Mouse (Mus musculus) heart, adult 11 months (tissue): Measurements from ENCODE around the gene Nck1.

Experiments used
- DNase-seq: peaks from one replicate; pipeline ENCODE4 v3.0.0; 2022

Nck1 gene

DNA sequence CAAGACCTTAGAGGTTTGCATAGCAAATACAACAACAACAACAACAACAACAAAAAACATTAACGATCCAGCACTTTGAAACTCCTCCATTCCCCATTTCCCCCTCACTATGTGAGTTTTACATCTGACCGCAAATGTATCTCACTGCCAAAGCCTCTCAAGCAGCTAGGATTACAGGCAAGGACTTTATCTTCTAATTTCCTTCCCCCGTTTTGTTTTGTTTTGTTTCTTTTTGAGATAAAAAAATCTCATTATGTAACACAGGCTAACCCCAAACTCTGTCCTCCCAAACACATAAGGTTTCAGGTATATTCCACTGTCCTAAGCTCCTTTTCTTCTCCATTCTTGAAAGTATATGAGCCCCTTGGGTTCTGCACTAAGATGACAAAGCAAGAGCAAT is 11.2 kb downstream of the Nck1 start:
- no peak for DNase-seq

- DNase-seq: no peak
These were observed 13.0 kb downstream of the Nck1 start for GRCm38 (mm10) chr9:100532847-100533505.

GRCm38 (mm10) chr9:100531296-100531695 is 14.6 kb downstream of the Nck1 start:
- no peak for DNase-seq

DNA sequence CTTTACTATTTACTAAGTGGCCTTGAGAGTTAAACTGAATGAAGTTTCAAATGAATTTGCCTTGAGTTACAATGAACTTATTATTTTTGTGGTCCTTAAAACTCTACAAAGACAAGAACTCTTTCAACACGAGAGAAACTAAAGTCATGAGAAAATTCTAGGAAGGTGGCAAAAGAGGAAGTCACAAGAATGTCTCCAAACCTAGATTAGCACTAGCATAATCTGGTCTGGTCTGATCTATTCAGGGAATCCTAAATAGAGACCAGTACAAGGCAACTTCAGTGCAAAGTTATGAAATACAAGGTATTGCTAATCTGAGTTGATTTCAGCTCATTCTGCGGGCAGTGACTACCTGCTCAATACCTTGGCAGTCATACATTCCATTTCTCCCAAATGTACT is 20.7 kb downstream of the Nck1 start:
- no peak for DNase-seq

- DNase-seq: no peak
These were observed 23.9 kb downstream of the Nck1 start for GRCm38 (mm10) chr9:100522029-100522428.

DNA sequence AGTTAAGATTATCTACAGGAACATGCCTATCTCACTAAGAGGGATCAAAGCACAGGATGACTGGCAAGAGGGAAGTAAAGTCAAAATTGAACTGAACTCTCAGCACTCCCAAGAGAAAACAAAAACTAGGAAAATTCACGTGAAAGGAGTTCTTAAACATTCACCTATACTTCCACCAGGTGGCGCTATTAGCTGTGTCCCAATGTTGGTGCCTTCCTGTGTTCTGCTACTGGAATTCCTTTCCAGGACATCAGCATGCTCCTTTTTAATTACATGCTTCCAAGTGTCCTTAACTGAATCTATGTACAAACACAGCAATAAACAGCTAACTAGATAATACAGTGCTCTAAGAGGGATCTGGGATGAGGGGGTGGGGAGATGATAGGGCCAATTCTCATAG is 25.3 kb downstream of the Nck1 start:
- DNase-seq: peak; percentile 90

DNA sequence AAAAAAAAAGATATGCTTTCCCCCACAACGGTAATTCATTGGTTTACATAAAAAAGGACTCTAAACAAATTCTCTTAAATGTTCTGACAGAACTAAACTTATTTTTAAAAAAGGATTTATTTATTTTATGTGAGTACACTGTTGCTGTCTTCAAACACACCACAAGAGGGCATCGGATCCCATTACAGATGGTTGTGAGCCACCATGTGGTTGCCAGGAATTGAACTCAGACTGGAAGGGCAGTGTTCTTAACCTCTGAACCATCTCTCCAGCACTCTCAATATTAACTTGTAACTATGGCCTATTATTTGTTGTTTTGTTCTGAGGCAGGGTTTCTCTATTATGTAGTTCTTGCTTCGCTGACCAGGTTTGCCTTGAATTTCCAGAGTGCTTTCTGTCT is 25.9 kb downstream of the Nck1 start:
- no peak for DNase-seq

GRCm38 (mm10) chr9:100507581-100507980 is 38.4 kb downstream of the Nck1 start:
- peak; percentile 92 for DNase-seq

DNA sequence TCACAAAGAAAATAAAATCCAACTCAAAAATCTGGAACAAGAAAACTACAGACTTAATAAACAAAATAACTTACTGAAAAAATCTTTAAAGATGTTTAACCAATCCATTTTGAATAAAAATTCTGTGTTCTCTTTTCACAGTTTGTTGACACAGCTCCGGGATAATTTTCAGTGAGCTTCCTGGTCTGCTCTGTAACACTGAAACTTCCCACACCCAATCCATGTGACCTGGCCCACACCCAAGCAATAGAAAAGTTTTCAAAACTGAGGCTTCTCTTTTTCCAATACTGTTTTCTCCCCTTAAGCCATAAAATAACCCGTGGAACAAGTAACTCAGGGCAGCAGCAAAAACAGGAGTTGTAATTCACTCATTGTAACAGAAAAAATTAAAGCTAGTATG is 39.3 kb downstream of the Nck1 start:
- peak; percentile 96 for DNase-seq

DNA sequence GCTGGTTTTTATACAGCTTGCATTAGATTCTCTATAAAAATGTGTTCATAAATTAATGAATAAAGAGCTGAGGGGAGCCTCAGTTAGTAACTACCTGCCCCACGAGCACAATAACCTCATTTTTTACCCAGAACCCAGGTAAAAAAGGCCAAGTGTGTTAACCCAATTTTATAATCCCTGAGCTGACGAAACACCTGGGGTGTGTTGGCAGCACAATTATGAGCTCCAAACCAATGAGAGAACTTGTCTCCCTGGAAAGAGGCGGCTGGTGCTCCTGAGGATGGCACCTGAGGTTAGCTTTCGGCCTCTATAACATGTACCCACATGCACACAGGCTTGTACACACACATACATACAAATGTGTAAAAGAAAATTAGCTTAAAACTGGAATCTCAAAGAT is 40.4 kb downstream of the Nck1 start:
- no peak for DNase-seq

- no peak for DNase-seq
These were observed 52.2 kb downstream of the Nck1 start for GRCm38 (mm10) chr9:100493611-100494261.

GRCm38 (mm10) chr9:100491424-100491823 is 54.5 kb downstream of the Nck1 start:
- no peak for DNase-seq

DNA sequence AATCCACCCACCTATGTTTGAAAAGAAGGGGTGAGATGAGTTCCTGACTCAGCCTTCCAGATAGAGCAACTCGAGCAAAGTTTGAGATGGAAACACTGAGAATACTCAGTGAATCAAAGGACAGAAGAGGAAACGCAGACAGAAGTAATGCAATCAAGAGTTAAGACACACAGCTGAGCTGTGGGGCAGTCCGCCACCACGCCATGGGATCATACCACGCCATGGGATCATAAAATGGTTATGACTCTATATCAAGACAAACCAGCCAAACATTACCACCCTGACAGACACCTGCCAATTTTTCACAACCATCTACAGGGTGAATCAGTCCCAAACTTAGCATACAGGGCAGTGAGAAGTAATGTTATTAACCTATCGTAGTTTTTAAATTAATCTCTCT is 57.0 kb downstream of the Nck1 start:
- DNase-seq: peak; percentile 55

GRCm38 (mm10) chr9:100488056-100488713 is 57.7 kb downstream of the Nck1 start:
- peak; percentile 96 for DNase-seq

DNA sequence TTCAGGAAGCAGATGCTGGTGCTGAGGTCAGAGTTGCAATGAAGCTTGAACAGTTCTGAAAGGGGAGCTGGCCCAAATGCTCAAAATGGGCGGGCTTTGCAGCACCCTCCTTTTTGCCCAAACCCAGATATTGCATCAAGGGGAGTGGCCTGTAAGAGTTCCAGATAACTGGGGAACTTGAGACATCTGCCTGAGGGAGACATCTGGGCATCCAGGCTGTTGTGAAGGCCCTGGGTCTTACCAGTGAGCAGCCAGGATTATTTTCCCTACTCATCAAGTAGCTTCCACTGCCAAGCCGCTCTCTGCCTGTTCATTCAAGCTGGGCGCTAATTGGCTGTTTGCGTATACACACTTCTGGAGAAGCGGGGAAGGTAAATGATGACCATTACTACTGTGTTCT is 59.5 kb downstream of the Nck1 start, which contains the start of gene Il20rb:
Gene Il20rb (minus strand): TSS at position 358 of the 400 bp plus-strand sequence.
- DNase-seq: peak; percentile 92

- peak; percentile 82 for DNase-seq
These were observed 62.6 kb downstream of the Nck1 start for GRCm38 (mm10) chr9:100483318-100483717.

- DNase-seq: no peak
These were observed 64.3 kb downstream of the Nck1 start for GRCm38 (mm10) chr9:100481626-100482025.

DNA sequence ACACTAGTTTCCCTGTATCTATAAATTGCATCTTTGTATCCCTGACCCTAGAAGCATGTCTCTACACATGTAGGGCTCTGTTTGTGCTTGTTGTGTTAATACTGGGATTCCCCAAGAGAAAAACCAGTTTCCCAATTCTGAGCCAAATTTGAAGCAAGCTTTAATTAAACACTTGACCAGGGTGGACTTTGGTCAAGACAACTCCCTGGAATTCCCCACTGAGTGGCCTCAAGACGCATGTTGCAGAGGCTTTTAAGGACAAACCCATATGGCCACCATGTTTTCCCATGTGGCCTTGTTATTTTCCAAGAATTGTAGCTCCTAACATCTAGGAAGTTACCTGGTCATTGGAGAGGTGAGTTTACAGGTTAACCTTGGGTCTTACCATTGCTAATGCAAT is 71.9 kb downstream of the Nck1 start:
- no peak for DNase-seq

DNA sequence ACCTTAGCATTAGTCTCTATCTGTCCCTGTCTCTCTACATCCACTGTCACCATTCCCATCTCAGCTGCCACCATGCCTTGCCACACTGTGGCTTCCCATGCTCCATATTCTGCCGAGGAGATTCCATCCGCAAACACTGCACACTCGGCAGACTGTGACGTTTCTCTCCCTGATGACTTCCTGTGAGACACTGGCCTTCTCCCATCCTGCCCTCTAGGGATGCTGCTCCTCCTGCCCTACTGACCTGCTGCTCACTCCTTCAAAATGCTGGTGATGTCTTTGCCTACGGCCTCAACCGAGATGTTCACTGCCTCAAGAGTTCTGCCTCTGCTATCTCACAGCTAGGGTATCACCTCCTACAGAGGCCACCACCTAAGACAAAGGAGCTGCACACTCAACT is 72.6 kb downstream of the Nck1 start:
- peak; percentile 91 for DNase-seq

DNA sequence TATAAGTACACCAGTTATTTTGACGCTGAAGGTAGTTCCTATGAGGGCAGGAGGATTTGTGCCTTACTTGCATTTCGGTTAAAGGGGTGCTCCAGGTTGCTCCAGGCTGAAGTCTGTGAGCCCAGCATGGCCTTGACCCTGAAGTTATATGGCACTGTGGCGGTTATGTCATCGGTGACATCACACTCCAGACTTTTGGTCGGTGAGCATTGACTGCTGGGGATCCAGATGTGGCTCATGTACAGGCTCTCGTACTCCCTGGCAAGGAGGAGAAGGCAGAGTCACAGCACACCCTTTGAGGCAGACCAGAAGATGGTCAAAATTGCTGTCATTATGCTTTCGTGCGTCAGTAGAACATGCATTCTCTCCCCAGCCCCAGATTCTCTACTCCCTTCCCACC is 73.0 kb downstream of the Nck1 start:
- DNase-seq: peak; percentile 78

DNA sequence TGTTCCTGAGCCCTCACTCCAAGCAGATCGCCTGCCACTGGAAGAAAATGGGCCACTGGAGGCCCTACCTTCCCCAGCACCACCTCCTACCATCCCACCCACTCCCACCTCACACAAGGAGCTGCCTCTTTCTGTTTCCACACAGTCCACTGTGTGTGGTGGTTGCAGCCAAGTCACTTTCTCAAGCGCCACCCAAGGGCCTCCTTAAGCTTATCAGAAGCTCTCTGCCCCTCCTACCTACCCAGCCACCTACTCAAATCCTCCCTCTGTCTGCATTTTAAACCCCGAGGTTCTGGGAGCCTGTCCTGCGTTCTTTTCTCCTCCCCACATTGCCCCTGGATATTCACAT is 74.4 kb downstream of the Nck1 start:
- no peak for DNase-seq

DNA sequence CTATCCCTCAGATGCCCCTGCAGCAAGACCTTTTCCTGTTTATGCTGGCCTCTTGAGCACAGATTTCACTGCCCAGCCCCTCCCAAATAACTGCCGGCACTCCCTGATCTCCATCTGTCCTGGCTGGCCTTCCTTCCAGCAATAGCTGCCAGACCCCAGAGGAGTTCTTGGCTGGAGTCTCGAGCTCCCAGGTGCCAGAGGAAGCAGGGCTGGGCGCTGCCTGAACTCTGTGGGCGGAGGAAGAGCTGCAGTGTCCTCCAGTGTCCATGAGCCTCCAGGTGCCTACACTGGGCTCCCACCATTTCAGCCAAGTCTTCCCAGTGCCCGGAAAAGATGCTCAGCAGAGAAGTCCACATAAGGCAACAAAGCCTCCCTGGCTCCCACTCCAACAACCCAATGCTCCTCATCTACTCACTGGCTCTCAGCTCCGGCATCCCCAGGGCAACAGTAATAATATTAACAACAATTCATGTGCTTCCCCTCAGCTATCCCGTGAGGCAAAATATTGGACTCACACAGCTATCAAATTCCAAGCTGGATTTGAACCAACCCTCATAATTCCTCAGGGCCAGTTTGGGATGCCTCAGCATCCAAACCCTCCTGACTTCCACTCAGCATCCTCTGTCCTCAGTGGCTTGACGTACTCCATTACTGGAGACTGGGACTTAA is 74.9 kb downstream of the Nck1 start:
- DNase-seq: peak; percentile 99

- DNase-seq: peak; percentile 81
These were observed 75.7 kb downstream of the Nck1 start for GRCm38 (mm10) chr9:100470228-100470627.

DNA sequence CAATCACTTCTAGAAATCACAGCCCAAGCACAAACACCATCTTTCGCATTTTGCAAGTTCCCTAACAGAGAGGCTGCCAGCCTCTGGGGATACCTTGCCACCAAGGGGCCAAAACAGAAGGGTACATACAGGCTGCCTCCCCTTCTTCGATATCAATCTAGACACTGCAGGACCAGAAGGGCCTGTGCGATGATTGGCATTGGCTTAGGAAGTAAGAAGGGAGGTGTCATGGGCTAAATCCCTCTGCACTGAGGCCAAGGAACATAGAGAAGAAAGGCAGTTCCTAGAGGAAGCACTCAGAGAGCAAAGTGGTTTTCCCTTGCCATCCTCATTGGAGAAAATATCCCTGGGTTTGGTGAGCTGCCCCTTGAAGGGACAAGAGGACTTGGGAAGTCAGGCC is 76.3 kb downstream of the Nck1 start:
- peak; percentile 88 for DNase-seq
